Mouse (Mus musculus): ENCODE measurements around the gene Cbfa2t3.

DNA sequence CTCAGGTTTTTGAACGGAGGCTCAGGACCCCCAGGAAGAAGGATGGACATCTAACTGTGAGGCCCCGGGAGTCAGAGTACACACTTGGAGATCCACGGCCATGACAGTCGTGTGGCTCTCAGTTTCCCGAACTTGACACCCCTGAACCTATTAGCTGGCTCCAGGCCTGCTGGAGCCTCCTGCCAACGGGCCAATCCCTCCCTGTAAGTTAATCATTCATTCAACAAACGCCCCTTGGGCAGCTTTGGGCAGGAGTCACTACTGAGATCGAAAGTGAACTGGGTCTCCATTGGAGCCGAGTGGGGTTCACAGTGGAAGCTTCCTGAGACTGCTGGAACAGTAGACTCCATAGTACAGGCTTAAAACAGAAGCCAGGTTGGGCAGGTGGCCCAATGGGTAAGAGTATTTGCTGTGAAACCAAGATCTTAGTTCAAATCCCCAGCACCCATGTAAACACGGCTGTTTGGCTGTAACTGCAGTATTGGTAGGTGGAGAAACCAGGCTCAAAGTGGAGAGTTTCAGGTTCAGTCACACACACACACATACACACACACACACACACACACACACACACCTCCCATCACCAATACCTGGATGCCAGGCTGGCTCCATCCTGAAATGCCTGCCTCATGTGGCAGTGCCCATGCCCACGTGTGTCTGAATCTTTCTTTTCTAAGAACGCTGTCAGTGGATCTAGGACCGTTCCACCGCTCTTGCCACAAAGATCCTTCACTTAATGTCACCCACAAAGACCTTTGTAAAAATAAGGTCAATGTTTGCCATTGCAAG is 20.0 kb upstream of the Cbfa2t3 start:
- no peak for TF ChIP-seq POLR2A (IDR thresholded peaks at IDR 0.05; ENCODE audit: borderline replicate concordance, control insufficient read depth, low read depth, low read length)
- TF ChIP-seq CTCF (IDR thresholded peaks at IDR 0.05; ENCODE audit: control insufficient read depth, insufficient read depth, low read length), result no peak
